8 mouse cellular contexts compared by ENCODE assay signal in genomic region chr5:120094602-120095001, GRCm38 (mm10). TPM values are rescaled to one million over a fixed set of nuclear protein-coding genes. Genes with fewer than 3 reads are reported as not detected.
DNase-seq lines count a peak whose midpoint lies in the region; ATAC-seq and TF ChIP-seq lines count a peak whose summit lies in the region.

No protein-coding gene starts in this region.

- TF ChIP-seq POLR2A in bone marrow macrophage, adult 2 months (IDR thresholded peaks at IDR 0.05; ENCODE audit: borderline replicate concordance, low read depth, low read length), result no peak

- H3K27me3 ChIP-seq in midbrain, embryonic 14.5 days (ENCODE audit: control insufficient read depth, insufficient read depth, low read length), result 0 out of 2 replicates have a peak, but pooled peaks cover 4% of the 10 kb centered on the region
- peaks cover 12% of the 10 kb centered on the region for H3K27me3 ChIP-seq in midbrain, embryonic 15.5 days (replicated peaks)

- peak; percentile 68 for TF ChIP-seq CTCF in bone marrow macrophage, adult 2 months (IDR thresholded peaks at IDR 0.05; ENCODE audit: low read depth, low read length)

- H3K4me1 ChIP-seq in midbrain, embryonic 14.5 days (ENCODE audit: control insufficient read depth, insufficient read depth, low read length), result no peaks in the 10 kb centered on the region
- no peaks in the 10 kb centered on the region for H3K4me1 ChIP-seq in midbrain, embryonic 15.5 days
- no peaks in the 10 kb centered on the region for H3K4me1 ChIP-seq in bone marrow macrophage, adult 2 months (ENCODE audit: control insufficient read depth, insufficient read depth, low read length)

- no peaks in the 10 kb centered on the region for H3K9me3 ChIP-seq in midbrain, embryonic 14.5 days (ENCODE audit: control insufficient read depth, low read length)
- no peaks in the 10 kb centered on the region for H3K9me3 ChIP-seq in midbrain, embryonic 15.5 days

- no peak overlapping the region for H3K27ac ChIP-seq in midbrain, embryonic 14.5 days (replicated peaks; ENCODE audit: low read depth, low read length)
- no peak overlapping the region for H3K27ac ChIP-seq in midbrain, embryonic 15.5 days
- no peak overlapping the region for H3K27ac ChIP-seq in bone marrow macrophage, adult 2 months (ENCODE audit: insufficient read depth, low read depth, low read length)

- WGBS in midbrain, embryonic 14.5 days, result 56% methylated on average over 7 of the region's 7 CpGs
- 54% methylated on average over 7 of the region's 7 CpGs for WGBS in midbrain, embryonic 15.5 days

- no peaks in the 10 kb centered on the region for H3K36me3 ChIP-seq in midbrain, embryonic 14.5 days (ENCODE audit: control insufficient read depth, insufficient read depth, low read length)
- H3K36me3 ChIP-seq in midbrain, embryonic 15.5 days (replicated peaks), result no peaks in the 10 kb centered on the region

- no peak overlapping the region for H3K4me3 ChIP-seq in midbrain, embryonic 14.5 days (replicated peaks; ENCODE audit: low read depth, low read length)
- H3K4me3 ChIP-seq in midbrain, embryonic 15.5 days, result no peak overlapping the region
- no peak overlapping the region for H3K4me3 ChIP-seq in bone marrow macrophage, adult 2 months (ENCODE audit: insufficient read depth, low read length)

- no peak overlapping the region for H3K9ac ChIP-seq in midbrain, embryonic 14.5 days (replicated peaks; ENCODE audit: low read length)
- no peak overlapping the region for H3K9ac ChIP-seq in midbrain, embryonic 15.5 days

- peak; percentile 74 to 78 for DNase-seq in cerebellum, postnatal 10 days
- no peak for DNase-seq in cerebellum, adult 11-12 months
- DNase-seq in midbrain, embryonic 14.5 days, result peak; percentile 79
- peak; percentile 85 for DNase-seq in induced T-regulatory cell, adult 2 months (ENCODE audit: low read depth)
- no peak for DNase-seq in urinary bladder, adult 18-20 months (ENCODE audit: low spot score in 2 of 2)

- no peak overlapping the region for H3K4me2 ChIP-seq in midbrain, embryonic 14.5 days (ENCODE audit: low read length)
- no peak overlapping the region for H3K4me2 ChIP-seq in midbrain, embryonic 15.5 days

- ATAC-seq in midbrain, embryonic 14.5 days (ENCODE audit: low FRiP score, low TSS enrichment), result no peak
- ATAC-seq in midbrain, embryonic 15.5 days (replicated peaks), result no peak
- ATAC-seq in neutrophil, adult 5-6 weeks (ENCODE audit: extremely low read depth, insufficient number of reproducible peaks, low FRiP score, poor library complexity, severe bottlenecking), result 0 out of 2 replicates have a peak, but pooled peaks have one; percentile 43

RNA-seq across cellular contexts. Expression of gene Rbm19, which starts 21.7 kb away (rescaled TPM):
- polyA plus RNA-seq in midbrain, embryonic 14.5 days (2014; fragmentation: Nextera tagmentation; extraction: Ambion mirVana), result 16.0 and 16.2 TPM in 2 replicates
- polyA plus RNA-seq in midbrain, embryonic 15.5 days (2015; fragmentation: Nextera tagmentation; extraction: Ambion mirVana), result 18.8 and 22.2 TPM in 2 replicates
- polyA plus RNA-seq in bone marrow macrophage, adult 2 months (2012; ENCODE audit: insufficient read depth, insufficient read length, missing spikeins), result 4.8 and 5.1 TPM in 2 replicates
- total RNA-seq in neutrophil, adult 5-6 weeks (2017), result 21.6 and 29.0 TPM in 2 replicates

Comparison
In these comparisons a context has a peak if more than half of its experiments do, and no peak if none do; other contexts are left out.
1. DNase-seq: peak in cerebellum, postnatal 10 days (2 of 2), midbrain, embryonic 14.5 days (single experiment) and induced T-regulatory cell, adult 2 months (single experiment); none in cerebellum, adult 11-12 months (single experiment) and urinary bladder, adult 18-20 months (0 of 2).